Mouse (Mus musculus) liver, embryonic 14.5 days (tissue): ENCODE measurements around the gene Dcaf4. TPM values are rescaled to one million over a fixed set of nuclear protein-coding genes. Genes with fewer than 3 reads are reported as not detected.

ENCODE experiments used
- ATAC-seq: fragments of 200-750 bp; cut with Nextera tagmentation; 2 replicates; pipeline ENCODE4 v1.8.0; 2017; ENCODE audit warnings: moderate number of reproducible peaks, mild to moderate bottlenecking, moderate library complexity; ENCODE audit not compliant: insufficient read depth
- DNase-seq, 3 experiments: peaks; one replicate each; pipeline ENCODE4 v3.0.0-alpha.2; 2012 to 2013; ENCODE audit warnings: low read depth in 3 of 3, low spot score in 3 of 3
- H3K27ac ChIP-seq: fragments of 300-500 bp; sonication (generic); 2 replicates; pipeline ENCODE4 v1.5.1; 2014; ENCODE audit warnings: moderate library complexity, mild to moderate bottlenecking, control low read depth, inconsistent platforms
- H3K27me3 ChIP-seq: fragments of 300-500 bp; sonication (generic); 2 replicates; pipeline ENCODE4 v1.6.1; 2014; ENCODE audit warnings: mild to moderate bottlenecking, low read length, moderate library complexity; ENCODE audit not compliant: control insufficient read depth, insufficient read depth
- H3K36me3 ChIP-seq: fragments of 300-500 bp; sonication (generic); replicated peaks from 2 replicates; pipeline ENCODE4 v1.6.1; 2014; ENCODE audit warnings: low read depth; ENCODE audit not compliant: control insufficient read depth, insufficient read depth
- H3K4me1 ChIP-seq, 2 experiments: fragments of 200-500 bp in 1 of 2; fragments of 300-500 bp in 1 of 2; sonication (generic) in 1 of 2; replicated peaks; 2 replicates each; pipeline ENCODE4 v1.6.1; 2012 to 2014; ENCODE audit warnings: antibody characterized with exemption in 1 of 2, inconsistent platforms in 1 of 2, low read length in 1 of 2; ENCODE audit not compliant: control insufficient read depth in 2 of 2, insufficient read depth in 2 of 2
- H3K4me2 ChIP-seq: fragments of 300-500 bp; sonication (generic); 2 replicates; pipeline ENCODE4 v1.6.1; 2014; ENCODE audit warnings: low read depth, mild to moderate bottlenecking, control low read depth, moderate library complexity
- H3K4me3 ChIP-seq, 2 experiments: fragments of 200-500 bp in 1 of 2; fragments of 300-500 bp in 1 of 2; sonication (generic) in 1 of 2; 2 replicates each; pipeline ENCODE4 v1.5.1; 2012 to 2014; ENCODE audit warnings: low read depth in 2 of 2, low read length in 2 of 2, mild to moderate bottlenecking in 2 of 2, control low read depth in 1 of 2, inconsistent platforms in 1 of 2, moderate library complexity in 1 of 2; ENCODE audit not compliant: insufficient read depth in 1 of 2
- H3K9ac ChIP-seq: fragments of 300-500 bp; sonication (generic); replicated peaks from 2 replicates; pipeline ENCODE4 v1.6.1; 2014; ENCODE audit warnings: mild to moderate bottlenecking, control low read depth, moderate library complexity
- H3K9me3 ChIP-seq: fragments of 300-500 bp; sonication (generic); 2 replicates; pipeline ENCODE4 v1.6.1; 2016; ENCODE audit warnings: low read length, mixed read lengths; ENCODE audit not compliant: control insufficient read depth
- CTCF ChIP-seq: IDR thresholded peaks from 2 replicates; pipeline ENCODE4 v1.5.1; 2016; ENCODE audit warnings: antibody characterized with exemption, low read depth, control low read depth
- EP300 ChIP-seq: IDR thresholded peaks from 2 replicates; pipeline ENCODE4 v1.6.1; 2016; ENCODE audit warnings: antibody characterized with exemption, low read depth
- WGBS: fragments of 180-500 bp; shearing (Covaris S2); extraction: QIAGEN DNeasy Blood & Tissue Kit; methylation state at CpG from one replicate; pipeline ENCODE4 v1.1.7; 2014; ENCODE audit not compliant: insufficient replicate concordance; 5-methylcytosine and 5-hydroxymethylcytosine counted together
- polyA plus RNA-seq, 2 experiments: library from polyadenylated mRNA; depleted of rRNA in 1 of 2; stranded (reverse) in 1 of 2; unstranded in 1 of 2; fragments of >200 nt; fragmentation: Nextera tagmentation in 1 of 2; extraction: Ambion mirVana in 1 of 2; gene quantifications; 2 replicates each; pipeline versions ENCODE4 v1.2.1 to v1.2.3; 2012 to 2014

Gene Dcaf4
- 9.4 and 9.5 TPM in 2 replicates for polyA plus RNA-seq (2012; rRNA removed)
- 9.8 and 12.6 TPM in 2 replicates for polyA plus RNA-seq (2014; fragmentation: Nextera tagmentation; extraction: Ambion mirVana)

GRCm38 (mm10) chr12:83520311-83520890 lies at the start of gene Dcaf4:
Gene Dcaf4 (plus strand): TSS chr12:83520466.
- Histone ChIP-seq H3K4me3 (peak within 1 kb of the TSS; percentile 71 to 82), H3K4me2 (peak within 1 kb of the TSS; percentile 84), H3K27ac (peak within 1 kb of the TSS; percentile 57), H3K9me3 (no peaks in the 10 kb centered on the region), H3K27me3 (no peaks in the 10 kb centered on the region), H3K4me1 (peaks cover 10 to 29% of the 10 kb centered on the region in 2 experiments; a peak in 3 of 4 replicates), H3K9ac (peak within 1 kb of the TSS; percentile 66), H3K36me3 (no peaks in the 10 kb centered on the region)
- no peak for TF ChIP-seq EP300
- TF ChIP-seq CTCF, result peak; percentile 72
- peak; percentile 95 for ATAC-seq
- peak; percentile 92 to 94 (median 94) for DNase-seq
- under 1% methylated on average over 32 of the region's 32 CpGs for WGBS

- Histone ChIP-seq H3K27me3 (no peaks in the 10 kb centered on the region), H3K4me3 (no peak overlapping the region), H3K36me3 (no peaks in the 10 kb centered on the region), H3K4me2 (no peak overlapping the region), H3K4me1 (peaks cover 12 to 13% of the 10 kb centered on the region in 2 experiments), H3K9me3 (no peaks in the 10 kb centered on the region), H3K27ac (no peak overlapping the region), H3K9ac (no peak overlapping the region)
- ATAC-seq (no peak), DNase-seq (no peak)
- WGBS, result 58% methylated on average over 7 of the region's 7 CpGs
- TF ChIP-seq EP300 (no peak), CTCF (no peak)
Measured at GRCm38 (mm10) chr12:83471760-83472159, 48.5 kb upstream of the Dcaf4 start.

- Histone ChIP-seq H3K4me3 (no peak overlapping the region), H3K9ac (no peak overlapping the region), H3K4me1 (peaks cover 15 to 16% of the 10 kb centered on the region in 2 experiments), H3K27ac (no peak overlapping the region), H3K9me3 (no peaks in the 10 kb centered on the region), H3K4me2 (0 out of 2 replicates have a peak overlapping the region, but pooled peaks have one; percentile 13), H3K27me3 (no peaks in the 10 kb centered on the region), H3K36me3 (no peaks in the 10 kb centered on the region)
- ATAC-seq (peak; percentile 61), DNase-seq (no peak)
- no peak for TF ChIP-seq EP300
- TF ChIP-seq CTCF, result no peak
- 53% methylated on average over 5 of the region's 5 CpGs for WGBS
Measured at GRCm38 (mm10) chr12:83473987-83474600, 46.2 kb upstream of the Dcaf4 start.

GRCm38 (mm10) chr12:83475419-83475818 lies 44.8 kb upstream of the Dcaf4 start:
- no peak for ATAC-seq
- no peaks in the 10 kb centered on the region for H3K36me3 ChIP-seq
- 61% methylated on average over 6 of the region's 6 CpGs for WGBS

GRCm38 (mm10) chr12:83476277-83476676 lies 44.0 kb upstream of the Dcaf4 start:
- Histone ChIP-seq H3K4me1 (peaks cover 28% of the 10 kb centered on the region in 2 experiments), H3K9me3 (no peaks in the 10 kb centered on the region), H3K27me3 (no peaks in the 10 kb centered on the region), H3K36me3 (no peaks in the 10 kb centered on the region), H3K9ac (no peak overlapping the region), H3K27ac (no peak overlapping the region), H3K4me3 (no peak overlapping the region), H3K4me2 (no peak overlapping the region)
- no peak for DNase-seq
- 79% methylated on average over 10 of the region's 10 CpGs for WGBS
- ATAC-seq, result no peak
- TF ChIP-seq CTCF (no peak), EP300 (no peak)

More at GRCm38 (mm10) chr12:83475419-83475818, 44.8 kb upstream of the Dcaf4 start:
- no peak for DNase-seq
- Histone ChIP-seq H3K4me3 (no peak overlapping the region), H3K9ac (no peak overlapping the region), H3K4me1 (peaks cover 28% of the 10 kb centered on the region in 2 experiments), H3K9me3 (no peaks in the 10 kb centered on the region), H3K27me3 (no peaks in the 10 kb centered on the region), H3K4me2 (no peak overlapping the region), H3K27ac (no peak overlapping the region)
- TF ChIP-seq CTCF (no peak), EP300 (no peak)
